Mouse (Mus musculus): ENCODE measurements at regions not wholly inside any gene's neighbourhood (a gene's known extent, or its start where the extent isn't known, plus 50 kb on each side); places are given as distances from the start of the nearest gene placed in this dataset.

DNA sequence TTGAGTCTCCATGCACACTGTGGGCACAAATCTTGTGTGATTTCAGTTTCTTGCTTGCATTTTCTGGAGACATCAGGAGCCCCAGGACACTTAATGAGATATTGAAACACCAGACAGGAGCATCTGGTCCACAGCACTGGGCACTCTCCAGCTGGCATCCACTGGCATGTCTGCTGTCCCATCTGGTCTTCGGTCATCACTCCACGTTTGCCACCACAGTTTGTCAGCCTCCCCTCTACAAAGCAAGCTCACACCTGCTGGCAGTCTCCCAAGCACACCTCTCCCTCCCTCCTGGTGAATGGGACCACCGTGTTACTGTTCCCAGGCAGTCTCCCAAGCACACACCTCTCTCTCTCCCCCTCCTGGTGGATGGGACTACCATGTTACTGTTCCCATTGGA is 228.8 kb downstream of the Barhl2 start:
- Histone ChIP-seq H3K4me1 (0 out of 2 replicates have a peak, but pooled peaks cover 3% of the 10 kb centered on the region), H3K27ac (no peak overlapping the region), H3K27me3 (ENCODE audit: poor library complexity, severe bottlenecking) (no peaks in the 10 kb centered on the region), H3K4me3 (no peak overlapping the region), H3K36me3 (replicated peaks) (no peaks in the 10 kb centered on the region), H3K9me3 (no peaks in the 10 kb centered on the region)
- 73% methylated on average over 3 of the region's 3 CpGs for WGBS
- DNase-seq (ENCODE audit: extremely low spot score, low spot score): no peak

DNA sequence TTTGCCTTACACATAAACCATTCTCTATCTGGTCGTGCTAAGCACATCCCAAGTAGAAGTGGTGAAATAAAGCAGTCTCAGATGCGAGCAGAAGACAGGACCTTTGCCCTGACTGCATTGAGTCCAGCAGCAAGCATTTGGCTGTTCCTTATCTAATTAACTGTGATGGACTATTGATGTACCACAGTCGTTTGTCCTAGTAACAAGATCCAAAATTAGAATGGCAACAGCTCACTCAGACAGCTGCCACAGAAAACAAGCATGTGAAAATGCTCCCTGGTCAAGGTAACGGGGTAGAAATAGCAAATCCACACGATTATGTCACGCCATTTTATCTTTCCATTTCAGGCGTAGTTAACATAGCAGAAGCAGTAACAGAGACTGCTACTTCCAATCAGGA is 233.8 kb downstream of the Barhl2 start:
- 0 out of 2 replicates have a peak, but pooled peaks cover 3% of the 10 kb centered on the region for H3K4me1 ChIP-seq
- no peak for DNase-seq (ENCODE audit: extremely low spot score, low spot score)
- H3K36me3 ChIP-seq (replicated peaks): no peaks in the 10 kb centered on the region
- H3K27ac ChIP-seq: no peak overlapping the region
- no peaks in the 10 kb centered on the region for H3K9me3 ChIP-seq
- H3K27me3 ChIP-seq (ENCODE audit: poor library complexity, severe bottlenecking): no peaks in the 10 kb centered on the region
- H3K4me3 ChIP-seq: no peak overlapping the region
- 71% methylated on average over 7 of the region's 7 CpGs for WGBS

DNA sequence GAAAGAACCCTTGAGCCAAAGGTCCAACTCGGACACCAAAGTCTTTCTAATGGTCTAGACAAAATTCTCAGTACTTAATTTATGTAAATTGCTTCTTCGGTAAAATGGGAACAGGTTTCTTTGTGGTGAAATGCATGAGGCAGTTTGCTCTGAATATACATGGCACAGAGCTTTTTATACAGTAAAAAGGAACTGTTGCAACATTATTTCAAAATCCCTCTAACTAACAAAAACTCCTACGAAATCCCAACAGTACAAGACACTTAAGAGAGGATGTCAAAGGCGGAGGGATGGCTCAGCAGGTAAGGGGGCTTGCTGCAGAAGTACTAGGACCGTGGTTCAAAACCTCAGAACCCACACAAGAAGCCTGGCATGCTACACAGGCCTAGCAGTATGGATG is 248.4 kb downstream of the Barhl2 start:
- H3K9me3 ChIP-seq: no peaks in the 10 kb centered on the region
- no peaks in the 10 kb centered on the region for H3K36me3 ChIP-seq (replicated peaks)
- no peaks in the 10 kb centered on the region for H3K27me3 ChIP-seq (ENCODE audit: poor library complexity, severe bottlenecking)
- H3K4me3 ChIP-seq: no peak overlapping the region
- DNase-seq (ENCODE audit: extremely low spot score, low spot score): no peak
- 89% methylated on average over 5 of the region's 5 CpGs for WGBS
- no peak overlapping the region for H3K27ac ChIP-seq
- H3K4me1 ChIP-seq: peaks cover 21% of the 10 kb centered on the region

DNA sequence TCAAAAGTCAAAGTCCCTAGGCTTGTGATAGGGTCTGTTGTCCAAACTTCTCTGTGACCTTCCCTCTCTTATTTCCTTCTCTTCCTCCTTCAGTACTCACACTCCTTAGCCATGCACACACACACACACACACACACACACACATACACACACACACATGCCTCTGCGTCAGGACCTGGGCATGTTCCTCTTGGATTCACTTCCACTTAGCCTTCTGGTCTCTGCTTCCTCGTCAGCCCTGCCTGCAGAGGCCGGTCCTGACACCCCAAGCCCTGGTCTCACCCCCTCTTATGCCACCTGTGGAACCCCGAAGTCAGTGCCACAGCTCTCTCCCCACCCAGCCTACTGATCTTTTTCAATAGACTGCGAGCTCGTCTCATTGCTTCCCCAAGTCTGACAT is 250.3 kb downstream of the Barhl2 start:
- no peak for DNase-seq (ENCODE audit: extremely low spot score, low spot score)
- no peak overlapping the region for H3K4me3 ChIP-seq
- H3K4me1 ChIP-seq: peaks cover 21% of the 10 kb centered on the region
- no peak overlapping the region for H3K27ac ChIP-seq
- no peaks in the 10 kb centered on the region for H3K36me3 ChIP-seq (replicated peaks)
- no peaks in the 10 kb centered on the region for H3K9me3 ChIP-seq
- WGBS: 80% methylated on average over 6 of the region's 6 CpGs
- no peaks in the 10 kb centered on the region for H3K27me3 ChIP-seq (ENCODE audit: poor library complexity, severe bottlenecking)

DNA sequence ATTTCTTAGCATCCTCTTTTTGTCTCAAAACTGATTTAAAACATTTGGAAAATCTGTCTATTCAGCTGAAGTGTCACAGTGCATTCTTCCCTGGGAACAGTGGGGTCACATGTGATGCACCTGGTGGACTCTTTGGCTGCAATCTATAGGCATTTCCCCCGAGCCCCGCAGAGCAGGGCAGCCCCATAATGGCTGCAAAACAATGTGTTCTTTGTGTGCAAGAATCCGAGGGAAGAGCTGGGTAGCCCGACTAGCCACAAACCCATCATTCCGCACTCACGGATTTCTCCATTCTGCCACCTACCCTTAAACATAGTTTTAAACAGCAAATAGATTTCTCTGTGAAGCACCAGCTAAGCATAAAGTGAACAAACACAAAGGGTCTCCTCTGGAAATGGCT is 252.2 kb downstream of the Barhl2 start:
- Histone ChIP-seq H3K27ac (peak overlapping the region; percentile 73), H3K36me3 (replicated peaks) (no peaks in the 10 kb centered on the region), H3K27me3 (ENCODE audit: poor library complexity, severe bottlenecking) (no peaks in the 10 kb centered on the region), H3K4me1 (peaks cover 28% of the 10 kb centered on the region), H3K9me3 (no peaks in the 10 kb centered on the region), H3K4me3 (peak overlapping the region; percentile 23; the same call in 1 of the 2 replicates)
- 11% methylated on average over 6 of the region's 6 CpGs for WGBS
- peak; percentile 31 for DNase-seq (ENCODE audit: extremely low spot score, low spot score)

DNA sequence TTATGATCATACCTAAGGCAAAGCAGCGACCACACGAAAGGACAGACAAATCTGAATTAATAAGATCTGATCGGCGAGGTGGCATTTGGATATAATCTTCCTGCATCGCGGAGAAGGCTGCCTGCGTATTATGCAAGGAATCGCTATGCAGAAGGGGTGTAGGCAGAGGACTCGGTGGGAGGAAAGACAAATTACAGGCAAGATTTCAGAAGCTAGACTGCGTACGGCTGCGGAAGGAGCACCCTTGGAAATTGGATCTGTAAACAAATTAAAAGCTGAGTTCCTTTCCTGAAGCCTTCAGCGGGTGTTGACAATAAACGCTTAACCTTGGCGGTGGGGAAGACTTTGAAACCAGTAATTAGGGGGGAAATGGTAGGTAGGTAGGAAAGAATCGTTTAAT is 257.3 kb downstream of the Barhl2 start:
- no peak overlapping the region for H3K4me3 ChIP-seq
- DNase-seq (ENCODE audit: extremely low spot score, low spot score): no peak
- 85% methylated on average over 16 of the region's 16 CpGs for WGBS

DNA sequence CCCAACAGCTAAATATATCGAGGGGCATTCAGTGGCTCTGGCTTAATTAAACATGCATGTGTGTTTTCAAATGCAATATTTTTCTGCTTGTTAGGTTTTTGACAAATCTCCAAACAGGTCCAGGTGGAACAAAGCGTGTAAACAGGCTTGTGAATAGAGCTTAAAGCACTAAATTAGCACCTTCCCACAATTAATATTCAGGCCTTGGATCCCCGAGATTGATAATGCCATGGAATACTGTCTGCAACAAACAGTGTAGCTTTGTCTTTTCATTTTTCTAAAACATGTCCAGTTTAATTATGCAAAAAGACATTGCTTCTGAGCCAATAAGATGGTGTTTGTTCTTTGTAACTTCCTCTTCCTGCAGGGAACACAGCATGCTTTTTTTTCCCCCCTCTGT is 258.9 kb downstream of the Barhl2 start:
- Histone ChIP-seq H3K36me3 (replicated peaks) (no peaks in the 10 kb centered on the region), H3K27ac (no peak overlapping the region), H3K9me3 (peaks cover 3% of the 10 kb centered on the region; the same call in 1 of the 2 replicates), H3K27me3 (ENCODE audit: poor library complexity, severe bottlenecking) (no peaks in the 10 kb centered on the region), H3K4me1 (peaks cover 9% of the 10 kb centered on the region), H3K4me3 (no peak overlapping the region)
- no peak for DNase-seq (ENCODE audit: extremely low spot score, low spot score)
- WGBS: 88% methylated on average over 3 of the region's 3 CpGs

More for the DNA sequence above, 257.3 kb downstream of the Barhl2 start:
- Histone ChIP-seq H3K27me3 (ENCODE audit: poor library complexity, severe bottlenecking) (no peaks in the 10 kb centered on the region), H3K9me3 (no peaks in the 10 kb centered on the region), H3K36me3 (replicated peaks) (no peaks in the 10 kb centered on the region), H3K27ac (no peak overlapping the region), H3K4me1 (peaks cover 16% of the 10 kb centered on the region)

DNA sequence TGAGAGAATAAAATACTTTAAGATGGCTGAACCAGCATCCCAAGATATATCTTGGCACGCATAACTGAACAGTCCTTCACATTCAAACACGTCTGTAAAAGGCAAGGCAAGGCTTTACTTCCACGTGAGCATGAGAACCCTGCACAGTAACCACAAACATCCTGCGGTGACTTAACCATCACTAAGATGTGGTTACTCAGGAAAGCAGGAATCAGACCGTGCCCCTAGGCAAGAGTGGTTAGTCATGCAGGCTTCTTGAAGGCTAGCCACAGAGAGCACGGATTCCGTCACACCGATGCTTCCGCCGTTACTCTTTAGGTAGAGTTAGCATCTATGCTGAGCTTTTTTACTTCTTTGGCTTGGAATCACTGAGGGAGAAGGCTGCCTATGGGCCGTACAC is 266.8 kb downstream of the Barhl2 start:
- no peaks in the 10 kb centered on the region for H3K4me1 ChIP-seq
- H3K36me3 ChIP-seq (replicated peaks): no peaks in the 10 kb centered on the region
- WGBS: 91% methylated on average over 11 of the region's 11 CpGs
- no peaks in the 10 kb centered on the region for H3K27me3 ChIP-seq (ENCODE audit: poor library complexity, severe bottlenecking)
- H3K9me3 ChIP-seq: peaks cover 3% of the 10 kb centered on the region; the same call in 1 of the 2 replicates
- no peak overlapping the region for H3K27ac ChIP-seq
- H3K4me3 ChIP-seq: no peak overlapping the region
- DNase-seq (ENCODE audit: extremely low spot score, low spot score): no peak

DNA sequence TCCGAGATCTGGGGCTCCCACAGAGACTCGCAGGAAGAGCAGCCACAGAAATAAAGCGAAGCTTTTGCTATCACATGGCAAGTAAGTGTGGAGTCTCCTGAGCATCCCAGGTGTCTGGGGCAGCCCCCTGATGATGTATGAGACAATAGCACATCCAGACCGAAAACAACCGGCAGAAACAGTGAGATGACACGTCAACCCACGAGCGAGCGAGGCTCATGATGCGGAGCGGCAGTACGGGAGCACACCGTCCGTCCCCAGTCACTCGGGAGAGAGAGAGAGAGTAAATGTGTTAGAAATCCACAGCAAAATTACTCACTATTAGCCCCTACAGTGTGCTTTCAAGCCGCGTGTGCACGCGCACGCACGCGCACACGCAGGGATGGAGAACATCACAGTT is 276.2 kb downstream of the Barhl2 start:
- no peaks in the 10 kb centered on the region for H3K27me3 ChIP-seq (ENCODE audit: poor library complexity, severe bottlenecking)
- no peaks in the 10 kb centered on the region for H3K36me3 ChIP-seq (replicated peaks)
- H3K4me3 ChIP-seq: no peak overlapping the region
- H3K27ac ChIP-seq: no peak overlapping the region
- H3K4me1 ChIP-seq: peaks cover 3% of the 10 kb centered on the region; the same call in 1 of the 2 replicates
- H3K9me3 ChIP-seq: no peaks in the 10 kb centered on the region
- 93% methylated on average over 23 of the region's 23 CpGs for WGBS
- no peak for DNase-seq (ENCODE audit: extremely low spot score, low spot score)

DNA sequence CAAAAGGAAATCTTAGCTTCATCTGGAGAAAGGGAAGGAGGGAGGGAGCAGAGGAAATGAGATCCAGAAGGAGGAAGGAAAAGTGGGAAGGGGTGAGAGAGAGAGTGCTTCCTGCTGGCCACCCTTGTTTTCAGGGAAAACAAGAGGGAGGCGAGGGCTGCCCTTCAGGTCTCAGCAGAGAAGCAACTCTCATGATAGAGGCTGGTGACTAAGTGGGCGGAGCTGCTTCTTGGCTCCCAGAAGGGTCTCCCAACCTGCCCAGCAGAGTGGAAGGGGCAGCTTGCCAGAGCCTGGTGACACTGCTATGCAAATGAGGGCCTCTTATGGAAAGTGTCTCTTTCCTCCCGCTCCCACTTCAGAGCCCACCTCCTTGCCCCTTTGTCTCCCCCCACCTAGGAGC is 285.8 kb downstream of the Barhl2 start:
- Histone ChIP-seq H3K9me3 (no peaks in the 10 kb centered on the region), H3K27ac (peak overlapping the region; percentile 74), H3K4me3 (no peak overlapping the region), H3K36me3 (replicated peaks) (no peaks in the 10 kb centered on the region), H3K4me1 (peaks cover 30% of the 10 kb centered on the region), H3K27me3 (ENCODE audit: poor library complexity, severe bottlenecking) (no peaks in the 10 kb centered on the region)
- no peak for DNase-seq (ENCODE audit: extremely low spot score, low spot score)
- 5% methylated on average over 3 of the region's 3 CpGs for WGBS

DNA sequence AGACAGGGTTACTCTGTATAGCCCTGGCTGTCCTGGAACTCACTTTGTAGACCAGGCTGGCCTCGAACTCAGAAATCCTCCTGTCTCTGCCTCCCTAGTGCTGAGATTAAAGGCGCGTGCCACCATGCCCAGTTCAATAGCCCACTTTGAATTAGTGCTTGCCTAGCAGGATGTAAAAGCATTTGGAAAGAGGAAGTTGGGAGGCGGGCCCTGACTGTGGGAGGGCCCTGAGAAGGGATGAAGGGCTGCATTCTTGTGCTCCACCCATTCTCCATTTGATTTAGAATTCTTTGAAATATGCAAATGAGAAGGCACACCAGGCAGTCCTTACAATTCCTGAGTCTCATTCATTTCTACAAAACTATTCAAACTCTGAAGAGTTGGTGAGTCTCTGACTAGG is 287.6 kb downstream of the Barhl2 start:
- WGBS: 94% methylated on average over 4 of the region's 4 CpGs
- no peak overlapping the region for H3K4me3 ChIP-seq
- no peaks in the 10 kb centered on the region for H3K27me3 ChIP-seq (ENCODE audit: poor library complexity, severe bottlenecking)
- peaks cover 28% of the 10 kb centered on the region for H3K4me1 ChIP-seq
- no peaks in the 10 kb centered on the region for H3K36me3 ChIP-seq (replicated peaks)
- no peak for DNase-seq (ENCODE audit: extremely low spot score, low spot score)
- H3K9me3 ChIP-seq: no peaks in the 10 kb centered on the region
- H3K27ac ChIP-seq: no peak overlapping the region

DNA sequence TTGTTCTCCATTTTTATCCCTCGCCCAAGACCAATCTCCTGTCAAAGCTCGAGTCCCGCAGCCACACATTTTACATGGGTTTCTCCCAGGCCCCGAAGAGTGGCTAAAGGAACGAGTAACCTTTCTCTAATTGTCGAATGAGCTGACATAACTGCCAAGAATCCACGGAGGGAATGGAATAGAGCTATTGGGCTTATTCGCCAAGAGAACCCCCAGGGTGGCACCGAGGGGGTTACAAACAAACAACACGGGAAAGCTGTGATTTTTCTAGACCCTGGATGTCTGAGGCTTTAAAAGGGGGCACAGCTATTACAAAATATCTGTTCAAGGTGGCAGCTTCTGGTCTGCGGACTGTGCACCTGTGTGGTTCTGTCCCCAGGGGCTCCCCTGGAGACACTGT is 290.4 kb downstream of the Barhl2 start:
- no peaks in the 10 kb centered on the region for H3K27me3 ChIP-seq (ENCODE audit: poor library complexity, severe bottlenecking)
- WGBS: 84% methylated on average over 11 of the region's 11 CpGs
- H3K36me3 ChIP-seq (replicated peaks): no peaks in the 10 kb centered on the region
- DNase-seq (ENCODE audit: extremely low spot score, low spot score): no peak
- no peaks in the 10 kb centered on the region for H3K9me3 ChIP-seq
- H3K27ac ChIP-seq: no peak overlapping the region
- no peak overlapping the region for H3K4me3 ChIP-seq
- H3K4me1 ChIP-seq: peaks cover 24% of the 10 kb centered on the region

DNA sequence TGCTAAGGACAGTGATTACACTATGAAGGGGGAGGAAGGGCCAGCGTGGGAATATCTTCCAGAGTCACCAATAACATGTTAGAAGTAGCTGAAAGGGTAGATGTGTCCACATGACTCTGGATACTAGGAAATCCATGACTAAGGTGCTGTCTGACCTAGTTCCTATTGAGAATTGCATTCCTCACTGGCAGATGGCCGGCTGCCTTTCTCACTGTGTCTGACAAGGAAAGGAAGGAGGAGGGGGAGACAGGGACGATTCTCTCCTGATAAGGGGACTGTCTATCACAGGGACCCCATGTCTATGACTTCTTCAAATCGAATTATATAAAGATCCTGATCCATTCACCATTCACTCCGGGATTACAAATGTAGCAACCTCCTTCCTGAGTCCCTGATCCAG is 289.9 kb downstream of the Zfp326 start:
- H3K27ac ChIP-seq: no peak overlapping the region
- no peaks in the 10 kb centered on the region for H3K9me3 ChIP-seq
- no peak for DNase-seq (ENCODE audit: extremely low spot score, low spot score)
- peaks cover 11% of the 10 kb centered on the region; the same call in 1 of the 2 replicates for H3K4me1 ChIP-seq
- H3K27me3 ChIP-seq (ENCODE audit: poor library complexity, severe bottlenecking): no peaks in the 10 kb centered on the region
- no peak overlapping the region for H3K4me3 ChIP-seq
- 84% methylated on average over 5 of the region's 5 CpGs for WGBS
- no peaks in the 10 kb centered on the region for H3K36me3 ChIP-seq (replicated peaks)

DNA sequence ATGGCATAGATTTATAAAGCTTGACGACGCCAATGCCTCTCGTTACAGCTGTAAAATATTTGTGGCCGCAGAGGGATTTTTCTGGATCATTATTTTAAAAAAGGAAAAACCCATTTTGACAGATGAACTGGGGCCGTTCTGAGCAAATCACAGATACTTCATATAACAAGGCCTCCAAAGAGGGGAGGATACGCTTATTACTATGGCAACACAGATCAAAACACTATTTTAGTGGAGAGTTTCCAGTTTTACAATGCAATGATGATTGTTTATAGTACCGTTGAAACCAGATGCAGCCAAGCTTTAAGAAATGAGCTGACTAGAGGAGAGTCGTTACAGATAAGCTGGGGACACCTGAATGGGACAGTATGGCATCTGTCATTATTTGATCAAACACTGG is 287.8 kb downstream of the Zfp326 start:
- WGBS: 92% methylated on average over 8 of the region's 8 CpGs

More for the DNA sequence above, 287.8 kb downstream of the Zfp326 start:
- H3K36me3 ChIP-seq (replicated peaks): no peaks in the 10 kb centered on the region
- peaks cover 3% of the 10 kb centered on the region; the same call in 1 of the 2 replicates for H3K4me1 ChIP-seq
- H3K4me3 ChIP-seq: no peak overlapping the region
- no peaks in the 10 kb centered on the region for H3K27me3 ChIP-seq (ENCODE audit: poor library complexity, severe bottlenecking)
- no peak overlapping the region for H3K27ac ChIP-seq
- no peak for DNase-seq (ENCODE audit: extremely low spot score, low spot score)
- peaks cover 5% of the 10 kb centered on the region; the same call in 1 of the 2 replicates for H3K9me3 ChIP-seq

Data from forebrain, embryonic 10.5 days (tissue).